Mouse (Mus musculus) heart, embryonic 16.5 days (tissue): ENCODE data around the gene Gba2. TPM values are rescaled to one million over a fixed set of nuclear protein-coding genes. Genes with fewer than 3 reads are reported as not detected.
A peak's percentile ranks its signal among the peaks of the same experiment; 100 is the strongest.
"Not testable (repeated sequence)": the region's sequence is repeated elsewhere in the genome, so short reads cannot be mapped to it uniquely, and the experiment has no call there.

Source experiments
- ATAC-seq: fragments of 200-750 bp; cut with Nextera tagmentation; replicated peaks from 2 replicates; pipeline ENCODE4 v1.8.0; 2017; ENCODE audit warnings: moderate number of reproducible peaks; ENCODE audit not compliant: insufficient read depth, low FRiP score; ENCODE audit errors: extremely low read depth
- H3K27ac ChIP-seq: fragments of 300-500 bp; sonication (generic); 2 replicates; pipeline ENCODE4 v1.5.1; 2014; ENCODE audit warnings: mild to moderate bottlenecking, low read length, control low read depth, moderate library complexity
- H3K27me3 ChIP-seq: fragments of 300-500 bp; sonication (generic); 2 replicates; pipeline ENCODE4 v1.6.1; 2014; ENCODE audit warnings: low read length, mixed read lengths; ENCODE audit not compliant: control insufficient read depth, insufficient read depth
- H3K36me3 ChIP-seq: fragments of 300-500 bp; sonication (generic); 2 replicates; pipeline ENCODE4 v1.6.1; 2014; ENCODE audit not compliant: control insufficient read depth, insufficient read depth
- H3K4me1 ChIP-seq: fragments of 300-500 bp; sonication (generic); 2 replicates; pipeline ENCODE4 v1.6.1; 2014; ENCODE audit warnings: low read length, mixed read lengths; ENCODE audit not compliant: control insufficient read depth, insufficient read depth
- H3K4me2 ChIP-seq: fragments of 300-500 bp; sonication (generic); 2 replicates; pipeline ENCODE4 v1.6.1; 2014; ENCODE audit warnings: low read depth, mild to moderate bottlenecking, control low read depth, low read length
- H3K4me3 ChIP-seq: fragments of 300-500 bp; sonication (generic); 2 replicates; pipeline ENCODE4 v1.5.1; 2014; ENCODE audit warnings: mild to moderate bottlenecking, control low read depth, low read length
- H3K9ac ChIP-seq: fragments of 300-500 bp; sonication (generic); 2 replicates; pipeline ENCODE4 v1.6.1; 2014; ENCODE audit warnings: low read length, control low read depth
- H3K9me3 ChIP-seq: fragments of 300-500 bp; sonication (generic); replicated peaks from 2 replicates; pipeline ENCODE4 v1.6.1; 2016; ENCODE audit warnings: low read length; ENCODE audit not compliant: control insufficient read depth
- WGBS: fragments of 180-500 bp; shearing (Covaris S2); extraction: QIAGEN DNeasy Blood & Tissue Kit; methylation state at CpG from one replicate; pipeline ENCODE4 v1.1.7; 2014; 5-methylcytosine and 5-hydroxymethylcytosine counted together
- polyA plus RNA-seq: library from polyadenylated mRNA; unstranded; fragments of >200 nt; fragmentation: Nextera tagmentation; extraction: Ambion mirVana; gene quantifications from 2 replicates; pipeline ENCODE4 v1.2.1, GENCODE M21; 2015

Gene Gba2
- polyA plus RNA-seq, 1 experiment from 2014 or later = 22.7 TPM

DNA sequence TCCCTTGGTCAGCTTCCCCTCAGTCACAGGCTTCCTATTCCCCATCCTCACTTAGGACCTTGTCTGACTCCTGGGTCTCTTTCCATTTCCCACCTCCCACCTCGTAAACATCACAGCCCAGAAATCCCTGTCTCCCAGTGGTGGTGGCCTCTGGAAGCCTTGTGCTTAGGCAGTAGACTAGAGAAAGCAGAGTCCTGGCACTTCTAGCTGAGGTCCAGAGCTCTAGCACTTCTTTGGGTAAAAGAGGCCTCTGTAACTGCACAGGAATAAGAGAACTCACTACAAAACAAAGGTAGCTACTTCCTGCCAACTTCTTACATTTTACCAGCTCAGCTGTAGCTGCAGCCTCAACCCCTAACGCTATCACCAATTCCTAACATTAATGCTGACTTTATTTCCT lies 17.7 kb downstream of the Gba2 start:
- Histone ChIP-seq H3K4me3 (peak overlapping the region; percentile 98), H3K4me1 (peaks cover 51% of the 10 kb centered on the region), H3K9ac (peak overlapping the region; percentile 100), H3K4me2 (peak overlapping the region; percentile 93), H3K36me3 (peaks cover 23% of the 10 kb centered on the region), H3K27ac (peak overlapping the region; percentile 100), H3K27me3 (no peaks in the 10 kb centered on the region), H3K9me3 (no peaks in the 10 kb centered on the region)
- WGBS = 5% methylated on average over 2 of the region's 2 CpGs
- ATAC-seq = no peak

DNA sequence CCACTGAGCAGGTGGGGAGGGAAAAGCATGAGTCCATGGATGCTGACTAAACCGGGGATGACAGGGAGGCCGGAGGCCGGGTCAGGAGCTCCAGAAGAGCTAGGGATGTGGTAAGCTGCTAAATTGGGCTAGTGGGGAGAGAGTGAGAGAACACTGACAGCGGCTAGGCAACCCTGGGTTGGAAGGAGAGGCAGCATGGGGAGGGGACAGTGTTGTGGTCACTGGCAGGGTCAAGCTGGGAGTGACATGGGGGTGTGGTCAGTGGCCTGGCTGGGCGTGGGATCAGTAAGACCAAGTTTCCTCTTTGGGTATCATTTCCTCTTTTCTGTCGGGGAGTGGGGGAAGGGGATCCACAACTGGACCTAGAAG lies 18.4 kb downstream of the Gba2 start:
- no peaks in the 10 kb centered on the region for H3K9me3 ChIP-seq
- H3K36me3 ChIP-seq = peaks cover 23% of the 10 kb centered on the region
- H3K4me3 ChIP-seq = peak overlapping the region; percentile 98
- peak overlapping the region; percentile 100 for H3K9ac ChIP-seq
- no peak for ATAC-seq
- 1% methylated on average over 6 of the region's 6 CpGs for WGBS
- peaks cover 51% of the 10 kb centered on the region for H3K4me1 ChIP-seq
- H3K27me3 ChIP-seq = no peaks in the 10 kb centered on the region
- peak overlapping the region; percentile 100 for H3K27ac ChIP-seq
- H3K4me2 ChIP-seq = peak overlapping the region; percentile 93

DNA sequence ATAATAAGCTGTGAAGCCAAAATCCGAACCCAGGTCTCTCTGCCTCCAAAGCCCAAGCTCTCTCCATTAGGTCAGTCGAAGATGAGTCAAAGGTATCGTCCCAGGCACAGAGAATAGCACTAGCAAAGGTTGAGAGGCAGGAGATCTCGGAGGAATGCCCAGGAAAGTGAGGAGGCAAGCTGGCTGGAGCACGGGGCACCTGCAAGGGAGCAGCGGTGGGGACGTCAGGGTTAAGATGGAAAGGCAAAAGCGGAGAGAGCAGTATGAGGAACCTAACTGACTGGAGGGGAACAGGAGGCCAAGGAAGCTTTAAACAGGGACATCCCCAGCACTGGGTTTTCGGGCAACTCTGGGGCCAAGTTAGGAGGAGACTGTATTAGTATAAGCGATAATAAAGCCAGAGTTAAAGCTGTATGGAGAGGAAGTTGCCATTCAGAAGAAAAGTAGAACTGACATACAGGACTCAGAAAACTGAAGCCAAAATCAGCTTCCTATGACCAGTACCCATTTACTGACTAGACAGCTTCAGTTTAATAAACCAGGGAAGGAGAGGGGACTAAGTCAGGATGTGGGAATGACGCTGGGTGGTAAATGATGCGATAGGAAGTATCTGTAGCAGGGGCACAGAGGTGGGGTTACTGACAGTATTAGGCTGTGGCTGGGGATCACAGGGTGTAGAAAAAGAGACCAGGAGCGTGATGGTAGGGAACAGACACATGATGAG lies 19.0 kb downstream of the Gba2 start:
- Histone ChIP-seq H3K4me2 (peak overlapping the region; percentile 93), H3K27me3 (no peaks in the 10 kb centered on the region), H3K9ac (peak overlapping the region; percentile 100), H3K4me1 (peaks cover 51% of the 10 kb centered on the region), H3K9me3 (no peaks in the 10 kb centered on the region), H3K36me3 (peaks cover 23% of the 10 kb centered on the region), H3K27ac (peak overlapping the region; percentile 100), H3K4me3 (peak overlapping the region; percentile 98)
- 39% methylated on average over 13 of the region's 13 CpGs for WGBS
- no peak for ATAC-seq

DNA sequence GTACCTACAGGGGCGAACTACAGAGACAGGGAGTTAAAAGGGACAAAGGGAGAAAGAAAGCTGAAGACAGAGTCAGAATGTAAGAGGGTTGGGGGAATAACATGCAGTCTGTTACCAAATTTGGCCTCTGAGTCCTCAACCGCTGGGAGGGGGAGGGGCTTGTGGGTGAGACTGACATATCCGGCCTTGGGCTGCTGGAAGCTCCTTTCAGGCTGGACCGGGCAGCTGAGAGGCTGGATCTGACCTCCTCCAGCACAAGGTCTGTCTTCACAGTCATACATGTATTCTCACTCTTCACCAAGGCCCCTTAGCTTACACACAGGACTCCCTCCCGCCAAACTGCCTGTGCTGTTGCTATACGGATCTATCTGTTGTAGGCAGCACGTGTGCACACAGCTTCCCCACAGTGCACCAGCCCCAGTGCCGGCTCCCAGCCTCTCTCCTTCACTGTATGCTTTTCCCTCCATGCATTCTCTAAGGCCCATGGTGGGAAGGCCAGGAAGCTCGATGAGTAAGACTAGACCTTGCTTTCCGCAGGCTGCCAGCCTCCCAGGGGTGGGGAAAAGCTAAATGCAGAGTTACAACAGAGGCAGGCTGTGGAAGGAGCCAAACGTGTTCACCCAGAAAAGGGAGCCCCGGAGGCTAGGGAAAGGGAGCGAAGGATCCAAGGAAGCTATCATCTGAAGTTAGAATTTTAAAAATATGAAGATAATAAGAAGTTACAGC lies 19.9 kb downstream of the Gba2 start:
- Histone ChIP-seq H3K27me3 (no peaks in the 10 kb centered on the region), H3K27ac (peak overlapping the region; percentile 100), H3K9me3 (no peaks in the 10 kb centered on the region), H3K4me1 (peaks cover 46% of the 10 kb centered on the region), H3K9ac (peak overlapping the region; percentile 100), H3K36me3 (peaks cover 28% of the 10 kb centered on the region), H3K4me2 (peak overlapping the region; percentile 93), H3K4me3 (peak overlapping the region; percentile 98)
- 10% methylated on average over 13 of the region's 13 CpGs for WGBS
- ATAC-seq = peak; percentile 39

DNA sequence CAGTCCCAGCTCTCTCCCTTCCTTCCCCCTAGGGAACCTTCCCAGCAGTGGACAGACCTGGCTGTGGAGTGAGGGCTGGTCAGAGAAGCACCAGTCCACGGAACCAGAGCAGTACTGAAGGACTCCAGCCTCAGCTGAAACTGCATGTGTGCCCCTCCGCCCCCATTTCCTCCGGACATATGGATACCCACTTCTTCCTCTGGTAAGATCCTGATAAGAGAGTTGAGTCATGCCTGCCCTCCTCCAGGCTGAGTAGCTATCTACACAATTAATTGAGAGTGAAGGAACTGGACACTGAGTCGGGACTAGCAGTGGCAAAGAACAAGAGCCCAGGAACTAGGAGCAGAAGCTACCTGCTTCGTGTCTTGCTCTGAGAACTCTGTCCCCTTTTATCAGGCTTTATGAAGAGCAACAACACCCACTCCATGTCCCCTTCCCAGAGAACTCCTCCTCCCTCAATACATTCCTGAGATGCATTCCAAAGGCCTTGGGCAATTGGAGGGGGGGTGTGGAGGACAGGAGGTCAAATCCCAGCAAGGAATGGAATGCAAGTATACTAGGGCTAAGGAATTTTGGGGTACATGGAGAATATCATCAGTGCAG lies 20.5 kb downstream of the Gba2 start:
- Histone ChIP-seq H3K27ac (peak overlapping the region; percentile 100), H3K27me3 (no peaks in the 10 kb centered on the region), H3K36me3 (peaks cover 34% of the 10 kb centered on the region), H3K4me1 (peaks cover 39% of the 10 kb centered on the region), H3K4me2 (peak overlapping the region; percentile 93), H3K4me3 (peak overlapping the region; percentile 98), H3K9ac (peak overlapping the region; percentile 100), H3K9me3 (no peaks in the 10 kb centered on the region)
- 4% methylated on average over 5 of the region's 5 CpGs for WGBS
- peak; percentile 25; the same call in 1 of the 2 replicates for ATAC-seq

DNA sequence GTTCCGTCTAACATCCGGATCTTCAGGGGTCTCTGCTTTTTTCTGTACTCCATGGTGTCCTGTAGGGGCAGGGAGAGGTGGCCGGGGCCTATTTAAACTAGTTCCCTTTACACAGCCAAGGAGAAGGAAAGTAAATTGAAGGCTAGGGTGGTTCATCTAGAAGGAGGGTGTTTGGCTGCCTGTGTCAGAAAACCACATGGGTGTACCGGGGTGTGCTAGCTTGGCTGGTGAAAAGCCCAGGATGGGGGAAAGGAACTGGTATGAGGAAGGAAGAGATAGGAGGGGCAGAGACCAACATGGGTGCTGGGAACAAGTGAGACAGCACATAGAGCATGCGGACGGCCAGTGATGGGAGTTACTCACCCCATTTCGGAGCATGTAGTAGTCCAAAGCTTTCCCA lies 22.7 kb downstream of the Gba2 start:
- H3K9ac ChIP-seq = no peak overlapping the region
- WGBS = 94% methylated on average over 7 of the region's 7 CpGs
- H3K4me3 ChIP-seq = no peak overlapping the region
- peaks cover 56% of the 10 kb centered on the region for H3K36me3 ChIP-seq
- peaks cover 6% of the 10 kb centered on the region for H3K9me3 ChIP-seq
- no peaks in the 10 kb centered on the region for H3K27me3 ChIP-seq
- no peak overlapping the region for H3K4me2 ChIP-seq
- H3K4me1 ChIP-seq = peaks cover 38% of the 10 kb centered on the region
- ATAC-seq = no peak
- H3K27ac ChIP-seq = no peak overlapping the region

DNA sequence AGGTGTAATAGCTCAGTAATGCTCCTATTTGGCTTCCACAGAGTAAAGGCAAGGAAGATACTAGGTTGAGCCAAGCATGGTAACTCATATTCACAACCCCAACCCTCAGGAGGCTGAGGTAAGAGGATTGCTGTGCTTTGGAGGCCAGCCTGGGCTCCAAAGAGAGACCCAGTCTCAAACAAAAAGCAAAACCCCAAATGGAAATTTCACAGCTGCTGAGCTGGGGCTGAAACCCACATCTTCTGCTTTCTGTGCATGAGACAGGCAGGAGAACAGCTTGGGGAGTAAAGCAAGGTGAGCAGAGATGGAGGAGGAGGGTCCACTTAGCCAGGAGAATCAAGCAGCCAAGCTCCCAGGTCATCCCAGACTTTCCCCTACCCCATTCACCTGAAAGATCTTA lies 24.8 kb downstream of the Gba2 start:
- H3K9ac ChIP-seq = no peak overlapping the region
- H3K36me3 ChIP-seq = peaks cover 76% of the 10 kb centered on the region
- H3K27me3 ChIP-seq = no peaks in the 10 kb centered on the region
- ATAC-seq = no peak
- H3K4me3 ChIP-seq = no peak overlapping the region
- H3K4me2 ChIP-seq = no peak overlapping the region
- H3K4me1 ChIP-seq = peaks cover 18% of the 10 kb centered on the region
- peaks cover 6% of the 10 kb centered on the region for H3K9me3 ChIP-seq
- H3K27ac ChIP-seq = no peak overlapping the region

DNA sequence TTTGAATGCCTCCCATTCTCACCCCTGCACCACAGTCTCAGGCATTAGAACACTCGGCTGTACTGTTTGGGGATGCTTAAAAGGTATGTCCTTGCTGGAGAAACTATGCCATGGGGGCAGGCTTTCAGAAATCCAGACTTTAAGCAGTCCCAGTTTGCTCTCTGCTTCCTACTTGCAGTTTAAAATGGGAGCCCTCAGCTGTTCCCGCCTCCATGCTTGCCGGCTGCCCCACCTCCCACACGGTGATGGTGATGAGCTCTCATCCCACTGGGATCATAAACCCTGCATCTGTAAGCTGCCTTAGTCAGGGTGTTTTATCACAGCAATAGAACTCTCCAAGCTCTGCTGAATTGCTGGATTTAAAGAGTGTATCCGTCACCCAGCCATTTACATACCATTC lies 26.2 kb downstream of the Gba2 start:
- 99% methylated on average over 5 of the region's 5 CpGs for WGBS

DNA sequence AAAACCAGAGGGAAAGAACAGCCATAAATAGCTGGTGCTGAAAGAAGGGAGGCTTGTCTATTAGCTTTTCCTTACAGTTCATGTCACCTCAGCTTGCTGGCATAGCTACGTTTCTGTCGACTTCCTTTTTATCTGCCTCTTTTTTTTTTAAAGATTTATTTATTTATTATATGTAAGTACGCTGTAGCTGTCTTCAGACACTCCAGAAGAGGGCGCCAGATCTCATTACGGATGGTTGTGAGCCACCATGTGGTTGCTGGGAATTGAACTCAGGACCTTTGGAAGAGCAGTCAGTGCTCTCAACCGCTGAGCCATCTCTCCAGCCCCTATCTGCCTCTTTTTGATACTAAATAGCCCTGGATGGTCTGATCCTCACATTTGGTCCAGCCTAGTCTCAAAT lies 26.8 kb downstream of the Gba2 start:
- not testable (repeated sequence) for H3K27ac ChIP-seq, ATAC-seq, H3K4me3 ChIP-seq, H3K4me2 ChIP-seq, H3K9ac ChIP-seq, H3K4me1 ChIP-seq, H3K9me3 ChIP-seq, H3K27me3 ChIP-seq
- peaks cover 91% of the 10 kb centered on the region for H3K36me3 ChIP-seq
- WGBS = 79% methylated on average over 6 of the region's 6 CpGs

More for the DNA sequence above, 26.2 kb downstream of the Gba2 start:
- H3K4me2 ChIP-seq = no peak overlapping the region
- peaks cover 4% of the 10 kb centered on the region for H3K4me1 ChIP-seq
- no peak overlapping the region for H3K27ac ChIP-seq
- peaks cover 6% of the 10 kb centered on the region for H3K9me3 ChIP-seq
- H3K9ac ChIP-seq = no peak overlapping the region
- no peaks in the 10 kb centered on the region for H3K27me3 ChIP-seq
- peaks cover 86% of the 10 kb centered on the region for H3K36me3 ChIP-seq
- no peak overlapping the region for H3K4me3 ChIP-seq
- no peak for ATAC-seq
